Mouse (Mus musculus): Measurements from ENCODE around the gene Armc6.
A peak's percentile ranks its signal among the peaks of the same experiment; 100 is the strongest.

Gene Armc6

GRCm38 (mm10) chr8:70234080-70234780 is at the start of gene Armc6, which contains the start of gene Sugp2:
Gene Armc6, minus strand, starts transcription at chr8:70234466.
Gene Sugp2, plus strand, starts transcription at chr8:70234226.
- DNase-seq (ENCODE audit: low spot score in 2 of 2) = peak; percentile 96 to 97

DNA sequence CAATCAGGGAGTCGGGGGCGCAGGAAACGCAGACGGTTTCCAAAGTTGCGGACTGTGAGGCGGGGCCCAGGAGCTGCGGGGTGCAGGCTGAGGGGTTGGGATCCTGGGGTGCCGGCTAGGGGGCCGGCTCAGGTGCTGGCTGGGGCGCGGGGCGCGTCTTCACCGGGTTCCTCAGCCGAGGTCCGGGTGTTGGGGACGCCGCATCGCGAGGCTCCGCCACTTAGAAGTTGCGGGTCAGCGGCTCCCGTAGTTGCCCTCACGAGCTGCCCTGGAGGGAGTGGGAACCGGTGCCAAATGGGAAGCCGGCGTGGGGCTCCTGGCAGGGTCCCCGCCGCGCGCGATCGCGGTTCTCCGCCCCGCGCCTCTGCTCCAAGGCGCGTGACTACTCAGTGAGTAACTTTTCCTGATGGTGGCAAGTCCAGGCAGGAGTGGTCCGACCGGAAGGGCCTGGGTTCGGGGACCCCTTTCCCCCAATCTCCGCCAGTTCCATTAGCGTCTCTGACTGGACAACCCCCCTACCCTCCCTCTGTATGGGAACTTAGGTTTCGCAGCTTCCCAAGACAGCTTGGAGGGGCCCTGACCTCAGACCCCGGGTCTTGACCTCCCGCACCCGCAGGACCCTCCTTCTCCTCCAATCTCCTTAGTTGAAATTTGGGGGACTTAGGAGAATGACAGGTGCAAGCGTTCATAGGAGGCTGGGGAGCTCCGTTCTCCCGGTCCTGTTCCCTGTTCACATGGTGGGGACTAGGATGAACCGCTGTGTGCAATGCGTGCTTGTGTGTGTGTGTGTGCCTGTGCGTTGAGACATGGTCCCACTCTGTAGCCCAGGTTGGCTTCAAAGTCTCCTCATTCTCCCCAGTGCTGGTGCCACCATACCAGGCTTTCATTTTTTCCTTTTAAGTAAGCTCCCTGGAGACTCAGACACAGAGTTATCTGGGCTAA is 49.1 kb upstream of the Armc6 start:
- DNase-seq (ENCODE audit: low spot score in 2 of 2) = peak in 1 of 2 experiments; percentile 27

GRCm38 (mm10) chr8:70282603-70283135 is 48.4 kb upstream of the Armc6 start, which contains the start of gene Homer3:
Gene Homer3, plus strand, starts transcription at chr8:70282827.
- DNase-seq (ENCODE audit: low spot score in 2 of 2) = peak; percentile 84 to 95

- DNase-seq (ENCODE audit: low spot score in 2 of 2) = no peak
These were observed 46.7 kb upstream of the Armc6 start for GRCm38 (mm10) chr8:70281001-70281400.

DNA sequence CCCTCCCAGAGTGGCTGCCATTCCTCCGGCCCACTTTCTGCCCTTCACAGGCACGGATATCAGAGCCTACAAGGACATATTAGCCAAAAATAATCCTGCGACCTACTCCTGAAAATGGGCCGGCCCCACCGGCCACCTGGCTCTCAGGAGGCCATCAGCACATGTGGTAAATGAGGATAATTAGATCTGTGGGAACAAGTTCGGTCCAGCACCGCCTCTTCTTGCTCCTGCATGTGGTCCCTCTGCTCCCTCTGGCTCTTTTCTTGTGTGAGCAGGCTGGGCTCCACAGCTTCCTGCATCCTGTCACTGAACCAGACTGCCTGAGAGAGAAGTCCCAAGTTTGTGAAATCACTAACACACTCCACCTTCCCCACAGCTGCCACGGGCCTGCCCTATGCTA is 45.0 kb upstream of the Armc6 start:
- DNase-seq (ENCODE audit: low spot score in 2 of 2) = no peak

GRCm38 (mm10) chr8:70278175-70278574 is 43.9 kb upstream of the Armc6 start:
- no peak for DNase-seq (ENCODE audit: low spot score in 2 of 2)

GRCm38 (mm10) chr8:70276476-70276875 is 42.2 kb upstream of the Armc6 start:
- DNase-seq (ENCODE audit: low spot score in 2 of 2) = no peak

DNA sequence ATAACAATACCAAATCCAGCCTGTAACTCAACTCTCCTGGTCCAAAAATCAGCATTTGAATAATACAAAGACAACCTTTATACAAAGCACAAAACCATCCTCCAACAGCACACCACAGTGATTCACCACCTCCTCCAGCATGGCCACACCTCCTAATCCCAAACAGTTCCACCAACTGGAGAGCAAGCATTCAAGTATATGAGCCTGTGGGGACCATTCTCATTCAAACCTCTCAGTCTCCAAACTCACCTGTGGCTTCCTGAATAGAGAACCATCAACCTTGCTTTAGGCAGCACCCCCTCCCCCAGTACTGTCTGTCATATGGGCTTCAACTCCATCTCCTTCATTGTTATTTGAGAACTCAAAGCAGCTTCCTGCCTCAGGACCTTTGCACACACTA is 40.1 kb upstream of the Armc6 start:
- no peak for DNase-seq (ENCODE audit: low spot score in 2 of 2)

DNA sequence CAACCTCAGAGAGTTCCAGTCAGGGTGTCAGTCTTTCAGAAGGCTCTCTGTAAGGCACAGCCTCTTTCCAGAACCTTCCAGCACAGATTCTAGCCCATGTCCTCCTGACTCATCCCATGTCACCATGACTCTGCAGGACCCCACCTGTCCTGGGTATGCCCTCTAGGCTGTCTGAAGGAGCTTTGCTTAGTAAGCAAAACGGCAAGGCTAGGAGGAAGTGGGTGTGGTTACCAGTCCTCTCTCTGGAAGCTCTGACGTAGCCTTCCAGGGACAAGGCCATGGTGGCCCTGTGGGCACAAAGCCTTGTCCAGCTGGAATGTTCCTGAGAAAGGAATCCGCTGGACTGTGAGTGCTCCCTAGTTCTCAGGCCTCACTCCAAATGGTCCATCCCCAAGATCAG is 38.7 kb upstream of the Armc6 start:
- peak in 1 of 2 experiments; percentile 28 for DNase-seq (ENCODE audit: low spot score in 2 of 2)

- DNase-seq (ENCODE audit: low spot score in 2 of 2) = no peak
These were observed 34.7 kb upstream of the Armc6 start for GRCm38 (mm10) chr8:70268799-70269565.

DNA sequence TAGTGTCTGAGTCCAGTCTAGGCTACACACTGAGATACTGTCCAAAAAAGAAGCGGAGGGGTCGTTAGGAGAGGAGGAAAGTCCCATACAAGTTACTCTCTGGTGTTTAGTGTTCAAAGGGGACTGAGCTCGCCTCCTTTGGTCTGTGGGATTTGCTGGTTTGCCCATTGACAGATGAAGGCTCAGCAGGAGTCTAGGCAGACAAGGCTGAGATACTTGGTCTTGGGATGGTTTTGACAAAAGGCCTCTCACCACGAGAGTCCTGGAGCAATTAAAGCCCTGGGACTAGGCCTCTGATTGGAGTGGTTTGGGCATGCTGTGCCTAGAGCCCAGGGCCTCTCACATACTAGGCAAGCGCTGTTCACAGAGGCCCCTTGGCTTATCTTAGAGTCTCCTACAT is 34.0 kb upstream of the Armc6 start:
- DNase-seq (ENCODE audit: low spot score in 2 of 2) = no peak

- no peak for DNase-seq (ENCODE audit: low spot score in 2 of 2)
These were observed 33.4 kb upstream of the Armc6 start for GRCm38 (mm10) chr8:70267674-70268073.

- no peak for DNase-seq (ENCODE audit: low spot score in 2 of 2)
These were observed 24.8 kb upstream of the Armc6 start for GRCm38 (mm10) chr8:70259043-70259442.

GRCm38 (mm10) chr8:70258600-70258999 is 24.3 kb upstream of the Armc6 start:
- DNase-seq (ENCODE audit: low spot score in 2 of 2) = no peak

GRCm38 (mm10) chr8:70257456-70257855 is 23.2 kb upstream of the Armc6 start:
- no peak for DNase-seq (ENCODE audit: low spot score in 2 of 2)

DNA sequence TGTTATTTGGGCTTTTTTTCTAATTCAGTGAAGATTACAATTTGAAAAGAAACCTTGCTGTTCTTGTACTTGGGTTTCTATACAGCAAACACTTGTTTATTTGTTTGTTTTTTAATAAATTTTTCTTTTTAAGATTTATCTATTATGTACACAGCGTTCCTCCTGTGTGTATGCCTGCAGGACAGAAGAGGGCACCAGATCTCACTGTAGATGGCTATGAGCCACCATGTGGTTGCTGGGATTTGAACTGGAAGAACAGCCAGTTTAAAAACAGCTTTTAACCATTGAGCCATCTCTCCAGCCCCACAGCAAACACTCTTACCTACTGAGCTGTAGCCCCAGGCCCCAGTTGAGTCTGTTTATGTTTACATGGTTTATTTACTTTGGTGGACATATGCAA is 20.4 kb upstream of the Armc6 start:
- DNase-seq (ENCODE audit: low spot score in 2 of 2) = no peak

DNA sequence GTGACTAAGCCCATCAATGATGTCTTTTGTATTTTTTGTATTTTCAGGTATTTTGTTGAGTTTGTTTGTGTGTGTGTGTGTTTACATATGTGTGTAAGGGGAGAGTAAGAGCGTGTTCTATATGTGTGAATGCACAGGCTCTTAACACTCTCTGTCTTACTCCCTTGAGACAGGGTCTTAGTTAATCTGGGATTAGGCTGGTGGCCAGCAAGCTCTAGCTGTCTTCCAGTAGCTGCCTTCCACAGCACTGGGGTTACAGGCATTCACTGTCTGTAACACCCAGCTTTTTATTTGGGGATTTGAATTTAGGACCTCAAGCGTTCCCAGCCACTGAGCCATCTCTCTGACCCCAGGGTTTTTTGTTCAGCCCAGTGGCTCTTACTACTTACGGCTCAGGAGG is 13.6 kb upstream of the Armc6 start:
- DNase-seq (ENCODE audit: low spot score in 2 of 2) = no peak

- no peak for DNase-seq (ENCODE audit: low spot score in 2 of 2)
These were observed 12.4 kb upstream of the Armc6 start for GRCm38 (mm10) chr8:70246622-70247021.

- no peak for DNase-seq (ENCODE audit: low spot score in 2 of 2)
These were observed 6.4 kb upstream of the Armc6 start for GRCm38 (mm10) chr8:70240642-70241041.

GRCm38 (mm10) chr8:70237842-70238241 is 3.6 kb upstream of the Armc6 start:
- DNase-seq (ENCODE audit: low spot score in 2 of 2) = no peak

DNA sequence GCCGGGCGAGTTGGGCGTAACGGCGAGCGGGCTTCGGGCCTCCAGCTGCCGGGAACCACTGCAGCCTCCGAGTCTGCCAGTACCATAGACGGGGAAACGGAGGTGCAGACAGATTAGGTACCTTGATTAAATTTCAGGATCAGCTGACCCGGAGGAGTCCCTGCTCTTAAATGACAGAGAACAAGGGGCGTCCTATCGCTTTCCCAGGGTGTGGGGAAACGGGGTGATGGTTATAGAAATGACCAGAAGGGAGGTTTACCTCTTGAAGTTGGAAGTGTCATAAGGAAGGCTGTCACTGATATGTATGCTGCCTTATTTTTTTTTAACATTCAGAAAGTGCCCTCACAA is 489 bp upstream of the Armc6 start:
- DNase-seq (ENCODE audit: low spot score in 2 of 2) = no peak

- DNase-seq (ENCODE audit: low spot score in 2 of 2) = no peak
These were observed 660 bp downstream of the Armc6 start for GRCm38 (mm10) chr8:70233606-70234005.
